Mouse (Mus musculus) left cerebral cortex, adult 18-20 months (tissue): ENCODE measurements at regions not wholly inside any gene's neighbourhood (a gene's known extent, or its start where the extent isn't known, plus 50 kb on each side); places are given as distances from the start of the nearest gene placed in this dataset.
A peak's percentile ranks its signal among the peaks of the same experiment; 100 is the strongest.

Experiments
- DNase-seq, 2 experiments: peaks; one replicate each; pipeline ENCODE4 v3.0.0; 2021 to 2022; ENCODE audit warnings: low spot score in 2 of 2, mixed read lengths in 1 of 2

GRCm38 (mm10) chr13:97524847-97525434 lies 235.5 kb downstream of the Gm10260 start:
- DNase-seq = no peak

- no peak for DNase-seq
These were observed 236.7 kb downstream of the Gm10260 start for GRCm38 (mm10) chr13:97523523-97524412.

- DNase-seq = no peak
These were observed 239.4 kb downstream of the Gm10260 start for GRCm38 (mm10) chr13:97520988-97521547.

GRCm38 (mm10) chr13:97516731-97517130 lies 243.7 kb downstream of the Gm10260 start:
- no peak for DNase-seq

- DNase-seq = no peak
These were observed 245.9 kb downstream of the Gm10260 start for GRCm38 (mm10) chr13:97514421-97515066.

- DNase-seq = no peak
These were observed 247.9 kb downstream of the Gm10260 start for GRCm38 (mm10) chr13:97512521-97512920.

- no peak for DNase-seq
These were observed 249.8 kb downstream of the Gm10260 start for GRCm38 (mm10) chr13:97510431-97511261.

GRCm38 (mm10) chr13:97504949-97505348 lies 255.5 kb downstream of the Gm10260 start:
- DNase-seq = no peak

- DNase-seq = no peak
These were observed 256.3 kb downstream of the Gm10260 start for GRCm38 (mm10) chr13:97503955-97504739.

- DNase-seq = no peak
These were observed 257.0 kb downstream of the Gm10260 start for GRCm38 (mm10) chr13:97503391-97503790.

- DNase-seq = no peak
These were observed 259.2 kb downstream of the Enc1 start for GRCm38 (mm10) chr13:97500155-97500554.

- no peak for DNase-seq
These were observed 258.1 kb downstream of the Enc1 start for GRCm38 (mm10) chr13:97498981-97499380.

- no peak for DNase-seq
These were observed 257.0 kb downstream of the Enc1 start for GRCm38 (mm10) chr13:97497928-97498327.

- no peak for DNase-seq
These were observed 253.9 kb downstream of the Enc1 start for GRCm38 (mm10) chr13:97494770-97495169.

GRCm38 (mm10) chr13:97493836-97494235 lies 252.9 kb downstream of the Enc1 start:
- no peak for DNase-seq

GRCm38 (mm10) chr13:97492958-97493735 lies 252.2 kb downstream of the Enc1 start:
- no peak for DNase-seq

- peak; percentile 77 to 88 for DNase-seq
These were observed 251.3 kb downstream of the Enc1 start for GRCm38 (mm10) chr13:97491865-97492847.

- DNase-seq = no peak
These were observed 249.2 kb downstream of the Enc1 start for GRCm38 (mm10) chr13:97490131-97490530.
